Mouse (Mus musculus) embryonic fibroblast, embryonic 13.5 days (primary cell): ENCODE data around the gene Trim59. TPM values are rescaled to one million over a fixed set of nuclear protein-coding genes. Genes with fewer than 3 reads are reported as not detected.
"Not testable (repeated sequence)": the region's sequence is repeated elsewhere in the genome, so short reads cannot be mapped to it uniquely, and the experiment has no call there.

Experiments used
- H3K27ac ChIP-seq: 2 replicates; pipeline ENCODE4 v1.5.1; 2012; ENCODE audit warnings: low read length, control low read depth, inconsistent platforms; ENCODE audit not compliant: insufficient read depth
- H3K4me1 ChIP-seq: 2 replicates; pipeline ENCODE4 v1.6.1; 2011; ENCODE audit warnings: low read length; ENCODE audit not compliant: control insufficient read depth, insufficient read depth
- H3K4me3 ChIP-seq: 2 replicates; pipeline ENCODE4 v1.5.1; 2011; ENCODE audit warnings: mild to moderate bottlenecking, control low read depth, low read length; ENCODE audit not compliant: insufficient read depth
- CTCF ChIP-seq: IDR thresholded peaks from 2 replicates; pipeline ENCODE4 v1.5.1; 2011; ENCODE audit warnings: mild to moderate bottlenecking, control low read depth, low read length, moderate library complexity, borderline replicate concordance; ENCODE audit not compliant: insufficient read depth
- POLR2A ChIP-seq: IDR thresholded peaks from 2 replicates; pipeline ENCODE4 v1.6.1; 2011; ENCODE audit warnings: low read depth, mild to moderate bottlenecking, control low read depth, low read length, moderate library complexity
- polyA plus RNA-seq: library from polyadenylated mRNA; stranded (reverse); fragments of >200 nt; gene quantifications from 2 replicates; pipeline ENCODE4 v1.2.4, GENCODE M21; 2011; ENCODE audit warnings: low read depth; ENCODE audit not compliant: missing spikeins, insufficient read length

Gene Trim59
- polyA plus RNA-seq, 1 experiment: 77.8 TPM

DNA sequence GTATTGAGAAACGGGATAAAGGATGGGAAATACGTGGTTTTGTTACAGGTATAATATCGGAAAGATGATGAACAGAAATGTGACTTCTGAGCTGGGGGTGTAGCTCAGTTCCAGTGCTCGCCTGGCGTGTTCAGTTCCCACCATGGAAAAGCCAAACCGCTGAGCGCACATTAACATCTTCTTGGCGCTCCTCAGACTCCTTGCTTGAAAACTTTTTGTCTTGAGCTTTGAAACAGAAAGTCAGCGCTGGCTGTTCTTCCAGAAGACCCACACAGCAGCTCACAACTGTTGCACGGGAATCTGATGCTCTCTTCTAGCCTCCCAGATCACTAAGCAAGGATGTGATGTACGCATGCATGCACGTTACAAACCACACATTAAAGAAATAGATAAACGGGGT, 1.2 kb upstream of the Trim59 start:
- Histone ChIP-seq H3K4me3 (no peak overlapping the region), H3K4me1 (peaks cover 12% of the 10 kb centered on the region), H3K27ac (peak overlapping the region; percentile 86)
- TF ChIP-seq CTCF (no peak), POLR2A (0 out of 2 replicates have a peak, but pooled peaks have one; percentile 16)

DNA sequence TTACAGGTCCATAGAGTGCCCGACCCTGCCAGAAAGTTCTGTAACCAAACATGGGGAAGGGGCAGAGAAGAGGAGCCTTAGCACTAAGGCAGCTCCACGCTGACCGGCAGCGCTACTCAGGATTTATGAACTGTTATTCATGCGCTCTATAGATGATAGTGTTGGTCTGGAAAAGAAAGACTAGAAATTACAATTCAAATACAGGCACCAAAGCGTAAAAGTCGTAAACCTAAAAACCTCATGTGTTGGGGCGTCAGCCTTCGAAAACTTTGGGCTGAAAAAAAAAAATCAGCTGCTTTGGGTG, 797 bp upstream of the Trim59 start:
- H3K4me1 ChIP-seq: peaks cover 12% of the 10 kb centered on the region
- TF ChIP-seq CTCF: no peak
- TF ChIP-seq POLR2A: peak; percentile 45; the same call in 1 of the 2 replicates
- H3K4me3 ChIP-seq: peak overlapping the region; percentile 47
- peak overlapping the region; percentile 86 for H3K27ac ChIP-seq

DNA sequence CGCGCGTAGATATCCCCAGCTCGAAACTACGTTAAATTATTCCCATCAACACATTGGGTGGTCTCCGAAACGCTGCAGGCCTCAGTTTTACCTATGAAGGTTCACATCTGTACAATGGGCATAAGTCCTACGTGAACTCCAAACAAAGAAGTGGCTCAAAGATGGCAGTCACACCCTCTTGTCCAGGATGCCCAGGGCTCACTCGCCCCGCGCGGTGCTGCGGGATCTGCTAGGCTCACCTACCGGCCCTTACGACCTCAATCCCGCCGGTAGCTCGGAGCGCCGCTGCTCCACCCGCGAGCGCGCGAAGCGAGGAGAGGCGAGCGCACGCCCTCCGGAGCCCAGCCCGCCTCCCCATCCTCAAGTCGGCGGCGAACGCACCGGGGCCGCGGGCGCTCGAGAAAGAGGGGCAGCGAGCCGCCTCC, 376 bp downstream of the Trim59 start:
- no peak for TF ChIP-seq CTCF
- TF ChIP-seq POLR2A: no peak
- peaks cover 14% of the 10 kb centered on the region for H3K4me1 ChIP-seq
- H3K4me3 ChIP-seq: peak overlapping the region; percentile 100
- H3K27ac ChIP-seq: peak overlapping the region; percentile 77

DNA sequence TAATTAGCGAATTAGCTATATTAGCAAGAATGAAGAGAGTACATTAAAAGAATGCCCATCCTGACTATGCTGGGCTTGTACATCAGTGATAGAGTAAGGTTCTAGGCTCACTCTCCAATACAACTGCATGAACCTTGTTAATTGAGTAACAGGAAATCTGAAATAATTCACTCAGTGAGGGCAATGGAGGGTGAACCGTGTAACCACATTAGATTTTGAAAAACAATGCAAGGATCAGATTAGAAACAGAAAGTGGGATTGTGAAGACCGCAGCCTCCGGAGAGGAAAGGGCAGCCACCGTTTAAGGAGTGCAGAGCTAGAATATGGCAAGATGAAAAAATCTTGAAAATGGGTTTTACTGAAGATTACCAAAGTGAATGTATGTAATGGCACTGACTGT, 3.3 kb downstream of the Trim59 start:
- peaks cover 2% of the 10 kb centered on the region; the same call in 1 of the 2 replicates for H3K4me1 ChIP-seq
- no peak overlapping the region for H3K27ac ChIP-seq
- H3K4me3 ChIP-seq: peak overlapping the region; percentile 29
- TF ChIP-seq POLR2A (no peak), CTCF (no peak)

DNA sequence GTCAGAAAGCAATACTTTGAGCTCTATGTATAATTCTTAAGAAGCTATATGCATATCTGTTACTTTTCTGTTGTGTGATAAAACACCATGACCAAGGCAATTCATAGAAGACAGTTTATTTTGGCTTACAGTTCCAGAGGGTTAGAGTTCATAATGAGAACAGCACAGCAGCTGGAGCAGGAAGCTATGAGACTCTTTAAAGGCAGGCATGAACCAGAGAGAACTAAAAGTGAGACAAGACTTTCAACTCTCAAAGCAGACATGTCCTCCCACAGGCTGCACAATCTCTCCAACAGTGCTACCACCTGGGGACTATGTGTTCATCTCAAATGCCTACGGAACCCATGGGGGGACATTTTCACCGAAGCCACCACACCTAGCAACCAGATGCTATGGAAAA, 4.5 kb downstream of the Trim59 start:
- peak overlapping the region; percentile 24 for H3K4me3 ChIP-seq
- TF ChIP-seq POLR2A: no peak
- H3K27ac ChIP-seq: no peak overlapping the region
- H3K4me1 ChIP-seq: peaks cover 2% of the 10 kb centered on the region; the same call in 1 of the 2 replicates

DNA sequence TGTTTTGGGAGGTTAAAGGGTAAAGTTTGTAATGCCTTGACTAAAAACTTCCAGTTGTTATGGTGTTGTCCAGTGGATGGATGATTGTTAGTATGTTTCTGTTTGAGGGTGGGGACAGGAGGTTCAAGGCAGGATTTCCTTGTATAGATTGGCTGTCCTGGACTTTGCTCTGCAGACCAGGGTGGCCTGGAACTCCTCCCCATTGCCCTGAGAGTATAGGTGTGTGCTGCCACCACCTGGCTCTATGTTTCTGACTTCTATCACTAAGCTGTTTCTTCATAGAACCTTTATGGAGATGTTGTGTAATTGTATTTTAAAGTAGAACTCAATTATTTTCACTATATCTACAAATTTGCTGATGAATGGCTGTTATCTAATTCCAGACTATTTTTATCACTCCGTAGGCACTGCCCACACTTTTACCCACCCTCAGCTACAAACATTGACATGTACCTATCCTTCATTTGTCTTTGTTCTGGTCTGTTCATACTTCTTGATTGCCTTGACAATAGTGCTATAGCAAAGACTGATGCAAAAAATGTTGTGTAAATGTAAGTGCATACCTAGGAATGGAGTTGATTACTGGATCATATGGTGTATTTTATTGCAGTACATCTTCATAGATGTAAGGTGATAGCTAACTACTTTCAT, 18.3 kb downstream of the Trim59 start:
- no peak overlapping the region for H3K4me3 ChIP-seq
- TF ChIP-seq POLR2A (no peak), CTCF (no peak)
- H3K27ac ChIP-seq: no peak overlapping the region
- no peaks in the 10 kb centered on the region for H3K4me1 ChIP-seq

DNA sequence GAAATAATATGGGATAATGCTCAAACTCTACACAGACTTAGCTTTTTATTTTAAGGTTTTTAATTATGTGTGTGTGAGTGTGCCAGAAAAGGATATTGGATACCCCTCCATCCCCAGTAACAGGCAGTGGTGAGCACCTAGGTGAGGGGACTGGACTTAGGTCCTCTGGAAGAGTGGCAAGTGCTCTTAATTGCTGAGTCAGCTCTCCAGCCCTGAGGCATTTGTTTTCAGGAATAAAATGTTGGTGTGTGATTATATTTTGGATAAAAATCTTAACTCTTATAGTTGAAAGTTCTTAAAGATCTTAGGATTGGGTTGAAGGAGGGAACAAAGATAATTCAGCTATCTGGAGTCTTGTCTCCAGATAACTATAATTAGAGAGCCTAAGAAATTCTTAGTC, 23.8 kb downstream of the Trim59 start:
- no peak overlapping the region for H3K4me3 ChIP-seq
- no peaks in the 10 kb centered on the region for H3K4me1 ChIP-seq
- TF ChIP-seq CTCF (no peak), POLR2A (no peak)
- no peak overlapping the region for H3K27ac ChIP-seq

DNA sequence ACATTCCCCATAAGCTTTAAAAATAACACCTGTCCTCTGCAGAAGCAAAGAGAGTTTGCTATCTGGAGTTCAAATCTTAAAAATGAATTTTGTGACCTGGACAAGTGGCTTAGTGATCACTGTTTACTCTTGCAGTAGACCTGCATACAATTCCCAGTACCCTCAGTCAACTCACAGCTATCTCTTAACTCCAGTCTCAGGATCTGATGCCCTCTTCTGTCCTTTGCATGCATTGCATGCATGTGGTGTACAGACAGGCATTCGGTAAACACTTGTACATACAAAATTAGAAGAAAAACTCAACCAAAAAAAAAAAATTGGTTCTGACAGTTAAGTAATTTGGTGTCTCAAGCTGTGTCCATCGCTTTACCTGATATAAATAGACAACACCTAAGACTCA, 24.3 kb downstream of the Trim59 start:
- no peak overlapping the region for H3K27ac ChIP-seq
- no peak for TF ChIP-seq CTCF
- no peak for TF ChIP-seq POLR2A
- H3K4me3 ChIP-seq: no peak overlapping the region
- no peaks in the 10 kb centered on the region for H3K4me1 ChIP-seq

DNA sequence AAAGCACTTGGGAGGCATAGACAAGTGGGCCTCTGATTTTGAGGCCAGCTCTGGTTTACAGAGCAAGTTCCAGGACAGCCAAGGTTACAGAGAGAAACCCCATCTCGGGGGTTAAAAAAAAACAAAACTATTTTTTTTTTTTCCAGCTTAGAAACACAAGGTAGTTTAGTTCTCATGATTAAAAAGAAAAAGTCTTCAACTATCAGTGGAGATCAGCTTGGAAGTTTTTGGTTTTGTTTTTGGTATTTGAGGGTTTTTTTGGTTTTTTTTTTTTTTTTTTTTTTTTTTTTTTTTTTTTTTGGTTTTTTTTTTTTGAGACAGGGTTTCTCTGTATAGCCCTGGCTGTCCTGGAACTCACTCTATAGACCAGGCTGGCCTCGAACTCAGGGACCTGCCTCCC, 25.9 kb downstream of the Trim59 start:
- H3K27ac ChIP-seq, H3K4me3 ChIP-seq, H3K4me1 ChIP-seq: not testable (repeated sequence)

DNA sequence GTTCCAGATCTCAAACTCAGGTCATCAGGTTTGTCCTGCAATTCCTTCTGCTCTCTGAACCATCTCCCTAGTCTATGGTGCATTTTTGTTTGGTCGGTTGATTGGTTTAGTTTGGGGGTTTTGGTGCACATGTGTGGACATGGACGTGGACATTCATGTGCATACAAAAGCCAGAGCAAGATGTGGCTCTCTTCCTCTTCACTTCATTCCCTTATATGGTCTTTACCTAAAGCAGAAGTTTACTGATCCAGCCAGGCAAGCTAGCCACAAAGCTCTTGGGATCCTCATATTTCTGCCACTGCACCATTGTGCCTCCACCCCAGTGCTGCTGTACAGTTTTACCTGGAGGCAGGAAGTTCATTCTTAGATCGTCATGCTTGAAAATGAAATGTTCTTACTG, 27.4 kb downstream of the Trim59 start:
- TF ChIP-seq POLR2A (no peak), CTCF (no peak)
- H3K4me3 ChIP-seq: no peak overlapping the region
- no peak overlapping the region for H3K27ac ChIP-seq
- no peaks in the 10 kb centered on the region for H3K4me1 ChIP-seq

DNA sequence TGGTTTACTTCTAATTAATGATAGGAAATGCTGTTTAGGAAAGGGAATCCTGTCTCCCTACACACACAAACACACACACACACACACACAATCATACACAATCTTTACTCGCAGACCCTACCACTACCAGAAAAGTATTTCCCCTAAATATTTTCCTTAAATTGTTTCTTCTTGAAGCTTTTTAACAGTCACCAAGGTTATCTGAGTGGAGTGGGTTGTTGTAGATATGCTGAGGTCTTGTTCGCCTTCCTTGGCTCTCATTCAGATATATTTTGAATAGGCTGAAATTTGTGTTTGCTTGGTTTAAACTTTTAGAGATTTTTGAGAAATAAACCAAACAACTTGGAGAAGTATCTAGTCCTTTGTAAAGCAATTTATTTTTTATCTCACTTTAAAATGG, 35.7 kb downstream of the Trim59 start:
- TF ChIP-seq POLR2A: no peak
- no peak for TF ChIP-seq CTCF
- no peak overlapping the region for H3K4me3 ChIP-seq
- H3K4me1 ChIP-seq: no peaks in the 10 kb centered on the region
- no peak overlapping the region for H3K27ac ChIP-seq

DNA sequence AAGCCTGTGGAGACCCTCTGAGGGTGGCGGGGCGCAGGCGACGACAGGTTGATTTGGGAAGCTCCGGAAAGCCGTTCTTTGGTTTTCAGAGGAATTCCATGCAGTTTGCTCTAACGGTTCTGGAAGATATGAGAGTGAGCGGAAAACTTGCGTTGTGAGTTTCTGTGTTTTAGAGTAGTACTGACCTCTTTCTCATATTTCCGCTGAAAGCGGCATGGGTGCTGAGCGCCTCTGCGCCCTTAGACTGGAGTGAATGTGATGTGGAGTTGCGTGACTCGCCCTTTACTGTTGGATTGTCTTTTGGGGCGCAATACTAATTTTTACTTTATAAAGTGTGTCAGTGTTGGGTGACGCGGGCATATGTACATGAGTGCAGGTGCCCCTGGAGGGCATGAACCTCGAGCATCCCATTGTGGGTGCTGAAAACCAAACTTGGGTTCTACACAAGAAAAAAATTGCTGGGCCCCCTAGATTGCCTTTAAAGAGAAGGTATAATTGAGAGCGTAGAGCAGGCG, 38.3 kb downstream of the Trim59 start:
- no peaks in the 10 kb centered on the region for H3K4me1 ChIP-seq
- H3K4me3 ChIP-seq: peak overlapping the region; percentile 76
- H3K27ac ChIP-seq: peak overlapping the region; percentile 98
- no peak for TF ChIP-seq POLR2A
- no peak for TF ChIP-seq CTCF
